8 mouse cellular contexts compared by ENCODE assay signal in the genomic region with DNA sequence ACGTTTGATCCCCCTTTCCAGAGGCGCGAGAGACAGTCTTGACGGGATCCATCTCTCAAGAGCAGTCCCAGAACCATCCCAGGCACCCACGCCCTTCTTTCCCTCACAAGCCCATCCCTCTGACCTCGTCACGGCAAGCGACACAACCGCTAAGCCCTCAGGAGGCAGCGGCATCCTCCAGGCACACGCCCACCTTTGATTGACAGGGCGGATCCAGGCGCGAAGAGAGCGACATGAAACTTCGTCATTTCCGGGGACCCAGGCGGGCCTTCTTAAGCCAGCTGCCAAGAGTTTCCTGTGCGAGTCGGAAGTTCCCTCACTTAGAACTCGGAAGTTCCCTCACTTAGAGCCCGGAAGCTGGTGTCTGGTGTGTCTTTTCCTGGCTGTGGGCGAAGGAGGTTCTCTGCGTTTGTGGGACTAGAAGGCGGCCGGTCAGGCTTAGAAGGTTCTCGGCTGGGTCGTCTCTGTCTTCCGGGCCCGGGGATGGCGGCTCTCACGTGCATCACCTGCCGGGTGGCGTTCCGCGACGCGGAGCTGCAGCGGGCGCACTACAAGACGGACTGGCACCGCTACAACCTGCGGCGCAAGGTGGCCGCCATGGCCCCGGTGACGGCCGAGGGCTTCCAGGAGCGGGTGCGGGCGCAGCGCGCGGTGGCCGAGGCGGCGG. TPM values are rescaled to one million over a fixed set of nuclear protein-coding genes. Genes with fewer than 3 reads are reported as not detected.
DNase-seq lines count a peak whose midpoint lies in the region; ATAC-seq and TF ChIP-seq lines count a peak whose summit lies in the region.

A gene (plus strand): TSS at position 300 of the 667 bp plus-strand sequence.

- H3K9me3 ChIP-seq in erythroblast, embryonic 14.5 days (ENCODE audit: control insufficient read depth, low read length) = no peaks in the 10 kb centered on the region
- no peaks in the 10 kb centered on the region for H3K9me3 ChIP-seq in heart, embryonic 11.5 days (replicated peaks; ENCODE audit: control insufficient read depth, low read length)
- no peaks in the 10 kb centered on the region for H3K9me3 ChIP-seq in kidney, embryonic 16.5 days (ENCODE audit: low read length)

- no peak for TF ChIP-seq CTCF in C2C12 (IDR thresholded peaks at IDR 0.05; ENCODE audit: control insufficient read depth, insufficient read depth, insufficient read length)
- TF ChIP-seq CTCF in brain, embryonic 14.5 days (IDR thresholded peaks at IDR 0.05; ENCODE audit: borderline replicate concordance, extremely low read depth, insufficient read depth, insufficient read length) = no peak
- TF ChIP-seq CTCF in liver, adult 2 months (IDR thresholded peaks at IDR 0.05; ENCODE audit: low read depth, low read length) = no peak

- H3K27me3 ChIP-seq in C2C12 (ENCODE audit: control insufficient read depth, insufficient read depth, insufficient read length) (no peaks in the 10 kb centered on the region), myocyte (ENCODE audit: control insufficient read depth, insufficient read depth, insufficient read length) (no peaks in the 10 kb centered on the region)
- H3K27me3 ChIP-seq in erythroblast, embryonic 14.5 days (ENCODE audit: control insufficient read depth) = no peaks in the 10 kb centered on the region
- H3K27me3 ChIP-seq in heart, embryonic 11.5 days (ENCODE audit: control insufficient read depth, insufficient read depth, low read length) = no peaks in the 10 kb centered on the region
- no peaks in the 10 kb centered on the region for H3K27me3 ChIP-seq in kidney, embryonic 16.5 days (ENCODE audit: insufficient read depth, low read length)
- H3K27me3 ChIP-seq in liver, adult 2 months (ENCODE audit: control insufficient read depth, insufficient read depth, low read length) = no peaks in the 10 kb centered on the region
- no peaks in the 10 kb centered on the region for H3K27me3 ChIP-seq in splenic B cell, adult 2 months (ENCODE audit: control insufficient read depth, insufficient read depth, low read length, poor library complexity, severe bottlenecking)

- peak within 1 kb of the TSS; percentile 95 for H3ac ChIP-seq in C2C12 (ENCODE audit: control insufficient read depth, insufficient read length, low read depth)
- peak within 1 kb of the TSS; percentile 90 for H3ac ChIP-seq in myocyte (ENCODE audit: control insufficient read depth, insufficient read length)

- H3K36me3 ChIP-seq in C2C12 (ENCODE audit: control insufficient read depth, insufficient read depth) (peaks cover 38% of the 10 kb centered on the region), myocyte (ENCODE audit: control insufficient read depth, insufficient read depth) (peaks cover 29% of the 10 kb centered on the region)
- H3K36me3 ChIP-seq in erythroblast, embryonic 14.5 days (ENCODE audit: control insufficient read depth) = peaks cover 30% of the 10 kb centered on the region
- H3K36me3 ChIP-seq in heart, embryonic 11.5 days (ENCODE audit: control insufficient read depth, insufficient read depth, low read length) = peaks cover 8% of the 10 kb centered on the region; the same call in 1 of the 2 replicates
- H3K36me3 ChIP-seq in kidney, embryonic 16.5 days (ENCODE audit: insufficient read depth, low read length) = peaks cover 10% of the 10 kb centered on the region
- peaks cover 14% of the 10 kb centered on the region for H3K36me3 ChIP-seq in liver, adult 2 months (ENCODE audit: control insufficient read depth, insufficient read depth, low read length)
- peaks cover 3% of the 10 kb centered on the region; the same call in 1 of the 2 replicates for H3K36me3 ChIP-seq in splenic B cell, adult 2 months (ENCODE audit: control insufficient read depth, insufficient read depth, low read length, poor library complexity, severe bottlenecking)

- H3K27ac ChIP-seq in heart, embryonic 11.5 days (ENCODE audit: low read depth, low read length) = peak within 1 kb of the TSS; percentile 89
- peak within 1 kb of the TSS; percentile 91 for H3K27ac ChIP-seq in kidney, embryonic 16.5 days (ENCODE audit: low read length)
- H3K27ac ChIP-seq in liver, adult 2 months (replicated peaks; ENCODE audit: insufficient read depth, low read depth, low read length) = peak within 1 kb of the TSS; percentile 73

- ATAC-seq in heart, embryonic 11.5 days (replicated peaks; ENCODE audit: insufficient number of reproducible peaks, low FRiP score, low TSS enrichment) = peak; percentile 97
- peak; percentile 98 for ATAC-seq in kidney, embryonic 16.5 days (ENCODE audit: low FRiP score, low TSS enrichment)

- H3K4me2 ChIP-seq in heart, embryonic 11.5 days = peak within 1 kb of the TSS; percentile 91
- peak within 1 kb of the TSS; percentile 83 for H3K4me2 ChIP-seq in kidney, embryonic 16.5 days (replicated peaks; ENCODE audit: low read depth, low read length)
- peak within 1 kb of the TSS; percentile 99 for H3K4me2 ChIP-seq in myocyte (ENCODE audit: low read depth)

- peaks cover 48% of the 10 kb centered on the region for H3K79me3 ChIP-seq in C2C12 (ENCODE audit: low read depth)

- H3K4me1 ChIP-seq in erythroblast, embryonic 14.5 days (ENCODE audit: control insufficient read depth) = peaks cover 29% of the 10 kb centered on the region
- peaks cover 10% of the 10 kb centered on the region for H3K4me1 ChIP-seq in heart, embryonic 11.5 days (ENCODE audit: control insufficient read depth, insufficient read depth, low read length)
- peaks cover 15% of the 10 kb centered on the region for H3K4me1 ChIP-seq in kidney, embryonic 16.5 days (ENCODE audit: insufficient read depth, low read length)
- H3K4me1 ChIP-seq in liver, adult 2 months (ENCODE audit: control insufficient read depth, insufficient read depth, low read length) = peaks cover 16% of the 10 kb centered on the region

- peaks cover 51% of the 10 kb centered on the region for H3K79me2 ChIP-seq in C2C12 (ENCODE audit: control insufficient read depth, insufficient read depth)
- H3K79me2 ChIP-seq in liver, adult 2 months (ENCODE audit: control insufficient read depth, insufficient read depth, low read length) = peaks cover 15% of the 10 kb centered on the region
- H3K79me2 ChIP-seq in myocyte (ENCODE audit: control insufficient read depth, insufficient read depth) = peaks cover 50% of the 10 kb centered on the region

- H3K4me3 ChIP-seq in C2C12 (ENCODE audit: insufficient read depth, poor library complexity, severe bottlenecking) (peak within 1 kb of the TSS; percentile 99), myocyte (peak within 1 kb of the TSS; percentile 92)
- peak within 1 kb of the TSS; percentile 79 for H3K4me3 ChIP-seq in erythroblast, embryonic 14.5 days (replicated peaks)
- H3K4me3 ChIP-seq in heart, embryonic 11.5 days (ENCODE audit: low read depth, low read length) = peak within 1 kb of the TSS; percentile 100
- peak within 1 kb of the TSS; percentile 100 for H3K4me3 ChIP-seq in kidney, embryonic 16.5 days (ENCODE audit: low read length)
- peak within 1 kb of the TSS; percentile 89 for H3K4me3 ChIP-seq in liver, adult 2 months (ENCODE audit: insufficient read depth, low read depth, low read length)

- under 1% methylated on average over 57 of the region's 57 CpGs for WGBS in heart, embryonic 11.5 days (ENCODE audit: insufficient replicate concordance)
- WGBS in kidney, embryonic 16.5 days = 0% methylated on average over 49 of the region's 57 CpGs
- WGBS in liver, adult 2 months = under 1% methylated on average over 57 of the region's 57 CpGs

- TF ChIP-seq POLR2A in brain, embryonic 14.5 days (IDR thresholded peaks at IDR 0.05; ENCODE audit: borderline replicate concordance, extremely low read depth, insufficient read depth, insufficient read length, poor library complexity, severe bottlenecking) = peak; percentile 33; the same call in 1 of the 2 replicates
- TF ChIP-seq POLR2A in liver, adult 2 months (IDR thresholded peaks at IDR 0.05; ENCODE audit: extremely low read depth, insufficient read depth, low read length) = peak; percentile 61
- TF ChIP-seq POLR2A in myocyte (IDR thresholded peaks at IDR 0.05; ENCODE audit: insufficient read length, low read depth) = peak; percentile 89

- H3K9ac ChIP-seq in heart, embryonic 11.5 days (ENCODE audit: low read depth, low read length) = peak within 1 kb of the TSS; percentile 94
- H3K9ac ChIP-seq in kidney, embryonic 16.5 days (replicated peaks; ENCODE audit: low read length) = peak within 1 kb of the TSS; percentile 97
- H3K9ac ChIP-seq in liver, adult 2 months (ENCODE audit: low read depth, low read length) = peak within 1 kb of the TSS; percentile 92

- DNase-seq in brain, embryonic 14.5 days (ENCODE audit: low read depth) = peak; percentile 100
- DNase-seq in liver, adult 2 months (ENCODE audit: extremely low read depth, low read depth, low spot score) = peak; percentile 97
- peak; percentile 98 for DNase-seq in splenic B cell, adult 2 months (ENCODE audit: low read depth, low spot score)

TF ChIP-seq in C2C12, 6 proteins besides CTCF, POLR2A, EP300 and RAD21:
- peak; percentile 64 for TF ChIP-seq MAX (IDR thresholded peaks at IDR 0.05)
- TF ChIP-seq MYOD1 (IDR thresholded peaks at IDR 0.05; ENCODE audit: control insufficient read depth, insufficient read length, low read depth) = no peak

TF ChIP-seq in myocyte, 11 proteins besides CTCF, POLR2A, EP300 and RAD21 (continues in another document):
- TF ChIP-seq POLR2AphosphoS2 (IDR thresholded peaks at IDR 0.05; ENCODE audit: insufficient read length, low read depth) (peak; percentile 83), MYOD1 (IDR thresholded peaks at IDR 0.05; ENCODE audit: control insufficient read depth in 1 of 3, insufficient read length in 2 of 3, low read depth in 2 of 3) (peak in 1 of 3 experiments; percentile 58), TCF3 (IDR thresholded peaks at IDR 0.05; ENCODE audit: insufficient read length, low read depth) (no peak), REST (IDR thresholded peaks at IDR 0.05; ENCODE audit: insufficient read depth, insufficient read length) (peak; percentile 34), TCF12 (IDR thresholded peaks at IDR 0.05; ENCODE audit: insufficient read depth, poor library complexity, severe bottlenecking) (no peak), MAX (IDR thresholded peaks at IDR 0.05; ENCODE audit: low read depth) (no peak), CEBPB (IDR thresholded peaks at IDR 0.05; ENCODE audit: insufficient read depth, poor library complexity, severe bottlenecking) (no peak), E2F4 (IDR thresholded peaks at IDR 0.05; ENCODE audit: insufficient read depth) (peak; percentile 37), MYOG (IDR thresholded peaks at IDR 0.05; ENCODE audit: control insufficient read depth in 1 of 3, insufficient read depth in 1 of 3, insufficient read length in 2 of 3, low read depth in 2 of 3) (peak in 1 of 3 experiments; percentile 44), USF1 (IDR thresholded peaks at IDR 0.05; ENCODE audit: low read depth) (no peak)

RNA-seq across cellular contexts. Expression of the gene that starts here (rescaled TPM):
- polyA plus RNA-seq in C2C12 (2012; fragmentation: generic; extraction: Trizol) (89.1 TPM), myocyte (2012; fragmentation: generic; extraction: Trizol) (102 TPM)
- polyA plus RNA-seq in brain, embryonic 14.5 days (2012; rRNA removed) = 26.8 and 29.1 TPM in 2 replicates
- polyA plus RNA-seq in erythroblast, embryonic 14.5 days (2012) = 1.8 and 2.1 TPM in 2 replicates
- 19.4 and 22.6 TPM in 2 replicates for polyA plus RNA-seq in heart, embryonic 11.5 days (2014; fragmentation: Nextera tagmentation; extraction: Ambion mirVana)
- 27.6 and 28.1 TPM in 2 replicates for polyA plus RNA-seq in kidney, embryonic 16.5 days (2015; fragmentation: Nextera tagmentation; extraction: Ambion mirVana)
- 15.4 and 16.4 TPM in 2 replicates for total RNA-seq in liver, adult 2 months (2014; rRNA removed)
- polyA plus RNA-seq in liver, adult 2 months (2012; rRNA removed) = 12.2 and 12.8 TPM in 2 replicates

Comparison
In these comparisons a context has a peak if more than half of its experiments do, and no peak if none do; other contexts are left out.
1. Peak in every context shown above with its lines: DNase-seq, ATAC-seq, H3K4me3 ChIP-seq and H3K27ac ChIP-seq.
2. POLR2A ChIP-seq: peak in every context shown above with its lines; median percentile 89 in myocyte; 61 in liver, adult 2 months; 33 in brain, embryonic 14.5 days.